Mouse (Mus musculus): ENCODE measurements around the gene Inip. TPM values are rescaled to one million over a fixed set of nuclear protein-coding genes. Genes with fewer than 3 reads are reported as not detected.

Gene Inip
- polyA plus RNA-seq, 1 experiment: 10.1 TPM

DNA sequence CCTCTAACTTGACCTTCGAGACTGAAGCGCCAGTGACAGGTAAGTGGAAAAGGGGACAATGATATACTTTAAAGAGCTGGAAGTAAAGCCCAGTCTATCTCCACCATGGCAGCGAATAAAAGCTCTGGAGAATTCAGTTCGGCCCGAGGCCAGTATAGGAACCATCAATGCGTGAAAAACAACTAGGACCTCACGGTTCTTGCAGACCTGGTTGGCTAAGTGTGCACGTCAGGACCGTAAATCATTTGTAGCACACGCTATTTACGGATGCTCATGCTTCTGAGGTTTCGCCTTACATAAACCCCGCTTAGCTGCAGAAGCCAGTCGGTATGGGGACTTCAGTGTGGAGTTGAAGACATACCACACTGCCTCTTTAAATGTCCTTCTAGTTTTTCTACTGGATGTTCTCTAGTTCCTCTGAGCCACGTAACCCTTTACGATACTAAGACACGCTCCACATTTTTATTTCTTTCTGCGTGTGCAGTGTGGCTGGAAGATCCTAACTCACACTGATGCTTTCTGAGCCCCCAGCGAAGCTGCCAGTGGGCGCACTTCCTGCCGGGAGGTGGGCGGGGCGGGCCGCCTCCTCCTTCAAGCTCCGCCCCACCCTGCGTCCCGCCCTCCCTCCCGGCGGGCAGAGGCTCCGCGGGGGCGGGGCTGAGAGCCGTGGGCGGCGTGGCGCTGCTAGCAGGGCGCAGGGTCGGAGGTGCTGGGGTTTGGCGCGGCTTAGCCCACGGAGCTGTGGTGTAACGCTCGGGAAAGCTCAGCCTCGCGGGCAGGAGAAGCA is 4.0 kb upstream of the Inip start, which contains the start of gene Snx30:
Snx30 (plus strand) TSS at position 660 of the 787 bp plus-strand sequence.
- peak within 1 kb of the TSS; percentile 91 for H3K4me3 ChIP-seq (ENCODE audit: extremely low read depth, insufficient read depth, insufficient read length)
- H3K4me1 ChIP-seq (ENCODE audit: control insufficient read depth, insufficient read depth, insufficient read length): peaks cover 21% of the 10 kb centered on the region; the same call in 1 of the 2 replicates
- no peaks in the 10 kb centered on the region for H3K36me3 ChIP-seq (ENCODE audit: control insufficient read depth, insufficient read depth, low read length)
- TF ChIP-seq POLR2A (IDR thresholded peaks at IDR 0.05; ENCODE audit: low read depth, low read length): peak; percentile 64
- TF ChIP-seq CTCF (IDR thresholded peaks at IDR 0.05; ENCODE audit: extremely low read depth, insufficient read depth, insufficient read length, insufficient replicate concordance): no peak
- peak; percentile 77 to 92 for DNase-seq (ENCODE audit: low read depth in 1 of 2, low spot score in 2 of 2)
- 4% methylated on average over 45 of the region's 45 CpGs for WGBS
- H3K27ac ChIP-seq (ENCODE audit: insufficient read depth, low read length): peak within 1 kb of the TSS; percentile 91
- no peaks in the 10 kb centered on the region for H3K27me3 ChIP-seq (ENCODE audit: control insufficient read depth, insufficient read depth, low read length)

DNA sequence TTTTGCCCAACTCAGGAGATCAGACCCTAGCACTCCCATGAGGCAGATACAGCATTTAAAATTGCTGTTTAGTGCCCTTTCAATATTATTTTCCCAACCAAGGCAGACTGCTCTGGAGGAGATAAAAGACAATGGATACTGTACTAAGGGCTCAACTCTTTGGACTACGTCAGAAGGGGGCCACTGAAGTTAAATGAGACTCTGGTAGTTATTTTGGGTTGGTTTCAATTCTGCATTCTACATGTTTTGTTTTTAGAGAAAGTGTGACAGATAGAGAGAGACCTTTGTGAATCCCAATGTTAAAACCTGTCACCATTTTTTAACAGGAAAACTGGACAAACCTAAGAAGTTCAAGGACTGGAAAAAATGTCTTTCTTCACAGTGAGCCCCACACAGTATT is 3.4 kb upstream of the Inip start:
- TF ChIP-seq CTCF (IDR thresholded peaks at IDR 0.05; ENCODE audit: extremely low read depth, insufficient read depth, insufficient read length, insufficient replicate concordance): no peak
- Histone ChIP-seq H3K27ac (ENCODE audit: insufficient read depth, low read length) (peak overlapping the region; percentile 86), H3K4me1 (ENCODE audit: control insufficient read depth, insufficient read depth, insufficient read length) (peaks cover 21% of the 10 kb centered on the region; the same call in 1 of the 2 replicates), H3K4me3 (ENCODE audit: extremely low read depth, insufficient read depth, insufficient read length) (peak overlapping the region; percentile 41; the same call in 1 of the 2 replicates), H3K36me3 (ENCODE audit: control insufficient read depth, insufficient read depth, low read length) (no peaks in the 10 kb centered on the region), H3K27me3 (ENCODE audit: control insufficient read depth, insufficient read depth, low read length) (no peaks in the 10 kb centered on the region)
- DNase-seq (ENCODE audit: low read depth in 1 of 2, low spot score in 2 of 2): no peak
- 44% methylated on average over 1 of the region's 1 CpGs for WGBS

DNA sequence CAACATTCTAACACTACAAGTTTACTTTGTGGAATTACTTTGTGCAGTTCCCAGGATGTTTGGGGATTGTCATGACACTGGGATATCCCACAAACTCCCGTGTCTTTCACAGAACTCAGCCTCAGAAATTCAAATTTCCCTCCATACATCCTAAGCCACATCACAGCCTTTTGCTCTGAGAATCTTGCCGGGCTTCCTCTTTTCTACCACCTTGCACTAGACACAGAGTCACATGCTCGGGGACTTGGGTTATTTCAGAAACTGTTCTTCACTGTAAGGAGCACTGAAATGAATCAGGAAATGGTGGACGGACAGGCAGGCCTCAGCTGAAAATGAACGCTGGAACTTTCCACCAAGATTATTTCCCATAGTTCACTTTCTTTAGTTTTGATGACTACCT is 2.0 kb upstream of the Inip start:
- TF ChIP-seq CTCF (IDR thresholded peaks at IDR 0.05; ENCODE audit: extremely low read depth, insufficient read depth, insufficient read length, insufficient replicate concordance) (no peak), POLR2A (IDR thresholded peaks at IDR 0.05; ENCODE audit: low read depth, low read length) (no peak)
- H3K27ac ChIP-seq (ENCODE audit: insufficient read depth, low read length): peak overlapping the region; percentile 65
- 9% methylated on average over 5 of the region's 5 CpGs for whole genome bisulfite sequencing
- peak; percentile 62 to 86 for DNase-seq (ENCODE audit: low read depth in 1 of 2, low spot score in 2 of 2)
- H3K4me3 ChIP-seq (ENCODE audit: extremely low read depth, insufficient read depth, insufficient read length): no peak overlapping the region
- H3K27me3 ChIP-seq (ENCODE audit: control insufficient read depth, insufficient read depth, low read length): no peaks in the 10 kb centered on the region
- H3K4me1 ChIP-seq (ENCODE audit: control insufficient read depth, insufficient read depth, insufficient read length): peaks cover 16% of the 10 kb centered on the region; the same call in 1 of the 2 replicates
- no peaks in the 10 kb centered on the region for H3K36me3 ChIP-seq (ENCODE audit: control insufficient read depth, insufficient read depth, low read length)

DNA sequence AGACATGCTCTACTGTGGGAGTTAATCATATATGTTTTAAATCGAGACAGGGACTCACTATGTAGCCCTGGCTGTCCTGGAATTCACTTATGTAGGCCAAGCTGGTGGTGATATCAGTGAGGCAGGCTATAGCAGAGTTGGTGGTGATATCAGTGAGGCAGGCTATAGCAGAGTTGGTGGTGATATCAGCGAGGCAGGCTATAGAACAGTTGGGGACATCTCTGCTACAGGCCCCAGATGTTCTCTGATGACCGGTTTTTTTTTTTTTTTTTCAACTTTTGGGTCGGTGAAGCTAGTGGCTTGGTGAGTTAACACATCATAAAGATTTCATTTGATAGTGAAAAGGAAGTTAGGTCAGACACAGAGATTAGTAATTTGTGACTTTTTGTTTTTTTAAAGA is 1.4 kb upstream of the Inip start:
- no peak for TF ChIP-seq POLR2A (IDR thresholded peaks at IDR 0.05; ENCODE audit: low read depth, low read length)
- no peak for TF ChIP-seq CTCF (IDR thresholded peaks at IDR 0.05; ENCODE audit: extremely low read depth, insufficient read depth, insufficient read length, insufficient replicate concordance)
- Histone ChIP-seq H3K36me3 (ENCODE audit: control insufficient read depth, insufficient read depth, low read length) (no peaks in the 10 kb centered on the region), H3K4me3 (ENCODE audit: extremely low read depth, insufficient read depth, insufficient read length) (no peak overlapping the region), H3K4me1 (ENCODE audit: control insufficient read depth, insufficient read depth, insufficient read length) (peaks cover 15% of the 10 kb centered on the region; the same call in 1 of the 2 replicates), H3K27ac (ENCODE audit: insufficient read depth, low read length) (peak overlapping the region; percentile 65), H3K27me3 (ENCODE audit: control insufficient read depth, insufficient read depth, low read length) (no peaks in the 10 kb centered on the region)
- WGBS: 36% methylated on average over 4 of the region's 4 CpGs
- DNase-seq (ENCODE audit: low read depth in 1 of 2, low spot score in 2 of 2): no peak

DNA sequence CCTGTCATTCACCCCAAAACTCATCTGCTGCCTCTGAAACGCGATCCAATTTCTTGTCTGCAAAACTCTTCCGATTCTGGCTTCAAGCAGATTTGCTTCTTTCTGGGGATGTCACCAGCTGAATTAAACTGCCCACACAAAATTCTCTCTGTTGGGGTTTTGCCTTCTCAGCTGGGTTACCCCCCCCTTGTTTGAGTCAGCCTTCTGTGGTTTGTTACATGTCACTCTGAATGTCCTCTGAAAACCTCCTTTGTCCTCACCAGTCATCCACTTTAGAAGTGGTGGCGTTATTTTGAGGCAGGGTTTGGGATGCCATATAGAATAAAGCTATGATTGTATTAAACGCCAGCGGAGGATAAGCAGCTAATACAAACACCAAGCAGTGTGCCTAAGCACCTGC is 718 bp upstream of the Inip start:
- Histone ChIP-seq H3K27ac (ENCODE audit: insufficient read depth, low read length) (peak overlapping the region; percentile 56; the same call in 1 of the 2 replicates), H3K36me3 (ENCODE audit: control insufficient read depth, insufficient read depth, low read length) (no peaks in the 10 kb centered on the region), H3K4me1 (ENCODE audit: control insufficient read depth, insufficient read depth, insufficient read length) (peaks cover 12% of the 10 kb centered on the region; the same call in 1 of the 2 replicates), H3K27me3 (ENCODE audit: control insufficient read depth, insufficient read depth, low read length) (no peaks in the 10 kb centered on the region), H3K4me3 (ENCODE audit: extremely low read depth, insufficient read depth, insufficient read length) (no peak overlapping the region)
- 79% methylated on average over 6 of the region's 6 CpGs for WGBS
- TF ChIP-seq CTCF (IDR thresholded peaks at IDR 0.05; ENCODE audit: extremely low read depth, insufficient read depth, insufficient read length, insufficient replicate concordance): no peak
- no peak for TF ChIP-seq POLR2A (IDR thresholded peaks at IDR 0.05; ENCODE audit: low read depth, low read length)
- DNase-seq (ENCODE audit: low read depth in 1 of 2, low spot score in 2 of 2): no peak

DNA sequence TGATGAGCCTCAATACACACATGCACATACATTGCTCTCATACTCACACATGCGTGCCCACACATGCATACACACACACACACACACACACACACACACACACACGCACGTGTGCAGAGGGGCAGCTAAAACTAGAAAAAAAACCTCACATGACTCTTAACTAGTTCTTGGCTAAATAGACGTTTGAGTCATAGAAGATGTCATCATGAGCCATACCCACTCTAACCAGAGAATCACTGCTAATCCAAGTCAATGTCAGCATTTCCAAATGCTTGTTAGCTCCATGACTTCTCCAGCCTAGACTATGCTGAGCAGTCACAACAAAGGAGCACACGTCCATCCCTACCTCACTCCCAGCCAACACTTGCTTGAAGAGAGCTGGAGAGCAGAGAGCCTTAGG is 1.2 kb downstream of the Inip start:
- Histone ChIP-seq H3K27me3 (ENCODE audit: control insufficient read depth, insufficient read depth, low read length) (no peaks in the 10 kb centered on the region), H3K4me3 (ENCODE audit: extremely low read depth, insufficient read depth, insufficient read length) (no peak overlapping the region), H3K36me3 (ENCODE audit: control insufficient read depth, insufficient read depth, low read length) (no peaks in the 10 kb centered on the region), H3K27ac (ENCODE audit: insufficient read depth, low read length) (no peak overlapping the region), H3K4me1 (ENCODE audit: control insufficient read depth, insufficient read depth, insufficient read length) (peaks cover 12% of the 10 kb centered on the region; the same call in 1 of the 2 replicates)
- TF ChIP-seq POLR2A (IDR thresholded peaks at IDR 0.05; ENCODE audit: low read depth, low read length) (no peak), CTCF (IDR thresholded peaks at IDR 0.05; ENCODE audit: extremely low read depth, insufficient read depth, insufficient read length, insufficient replicate concordance) (no peak)
- WGBS: 92% methylated on average over 5 of the region's 5 CpGs
- no peak for DNase-seq (ENCODE audit: low read depth in 1 of 2, low spot score in 2 of 2)

All from spleen, adult 2 months (tissue).